Mouse (Mus musculus) liver, embryonic 12.5 days (tissue): Measurements from ENCODE around the gene Tmem210. TPM values are rescaled to one million over a fixed set of nuclear protein-coding genes. Genes with fewer than 3 reads are reported as not detected.
A peak's percentile ranks its signal among the peaks of the same experiment; 100 is the strongest.

Source experiments
- ATAC-seq: fragments of 200-750 bp; cut with Nextera tagmentation; 2 replicates; pipeline ENCODE4 v1.8.0; 2017; ENCODE audit warnings: moderate number of reproducible peaks, mild to moderate bottlenecking, moderate library complexity
- H3K27ac ChIP-seq: fragments of 300-500 bp; sonication (generic); 2 replicates; pipeline ENCODE4 v1.5.1; 2016; ENCODE audit warnings: mild to moderate bottlenecking
- H3K27me3 ChIP-seq: fragments of 300-500 bp; sonication (generic); replicated peaks from 2 replicates; pipeline ENCODE4 v1.6.1; 2016; ENCODE audit warnings: mild to moderate bottlenecking, moderate library complexity
- H3K36me3 ChIP-seq: fragments of 300-500 bp; sonication (generic); 2 replicates; pipeline ENCODE4 v1.6.1; 2016; ENCODE audit warnings: mild to moderate bottlenecking, moderate library complexity
- H3K4me1 ChIP-seq: fragments of 300-500 bp; sonication (generic); 2 replicates; pipeline ENCODE4 v1.6.1; 2016
- H3K4me2 ChIP-seq: fragments of 300-500 bp; sonication (generic); 2 replicates; pipeline ENCODE4 v1.6.1; 2016; ENCODE audit warnings: mild to moderate bottlenecking, moderate library complexity
- H3K4me3 ChIP-seq: fragments of 300-500 bp; sonication (generic); 2 replicates; pipeline ENCODE4 v1.5.1; 2016; ENCODE audit warnings: mild to moderate bottlenecking, moderate library complexity
- H3K9ac ChIP-seq: fragments of 300-500 bp; sonication (generic); 2 replicates; pipeline ENCODE4 v1.6.1; 2016; ENCODE audit warnings: mild to moderate bottlenecking, moderate library complexity
- H3K9me3 ChIP-seq: fragments of 300-500 bp; sonication (generic); replicated peaks from 2 replicates; pipeline ENCODE4 v1.6.1; 2016; ENCODE audit warnings: mild to moderate bottlenecking, moderate library complexity
- whole genome bisulfite sequencing: fragments of 180-500 bp; shearing (Covaris S2); methylation state at CpG from one replicate; pipeline ENCODE4 v1.1.7; 2016; ENCODE audit not compliant: insufficient replicate concordance; 5-methylcytosine and 5-hydroxymethylcytosine counted together
- polyA plus RNA-seq: library from polyadenylated mRNA; unstranded; fragments of >200 nt; fragmentation: Nextera tagmentation; extraction: Ambion mirVana; gene quantifications from 2 replicates; pipeline ENCODE4 v1.2.1, GENCODE M21; 2016

Tmem210 gene
- polyA plus RNA-seq = not detected in 2 replicates

DNA sequence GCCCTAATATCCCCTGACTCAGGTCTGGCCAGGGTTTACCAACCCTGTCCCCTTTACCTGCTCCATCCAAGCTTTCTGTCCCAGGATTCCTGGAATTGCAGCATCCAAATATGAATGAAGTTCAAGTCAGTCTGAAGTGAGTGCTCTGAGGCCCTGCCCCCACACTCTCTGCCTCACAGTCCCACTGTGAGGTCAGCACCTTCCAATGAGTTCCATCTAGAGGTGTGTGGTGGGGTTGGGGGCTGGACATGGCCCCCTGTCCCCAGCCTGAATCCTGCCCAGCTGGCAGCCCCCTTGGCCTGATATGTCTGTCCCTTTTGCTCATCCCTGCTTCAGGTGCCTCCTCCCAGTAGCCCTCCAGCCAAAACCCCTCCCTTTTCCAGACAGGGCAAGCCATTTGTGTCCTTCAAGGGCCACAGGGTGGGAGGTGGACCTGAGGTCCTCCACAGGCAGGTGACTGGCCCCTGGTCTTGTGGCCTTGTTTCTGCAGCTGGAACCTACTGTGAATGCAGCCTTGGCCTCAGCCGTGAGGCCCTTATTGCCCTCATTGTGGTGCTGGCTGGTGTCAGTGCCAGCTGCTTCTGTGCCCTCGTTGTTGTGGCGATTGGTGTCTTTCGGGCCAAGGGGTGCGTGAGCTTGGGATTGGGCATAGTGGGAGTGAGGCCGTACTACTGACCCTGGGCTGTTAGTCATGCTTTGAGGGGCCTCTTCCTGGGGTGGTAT is at the start of gene Tmem210:
Gene Tmem210 (plus strand): TSS at position 219 of the 723 bp plus-strand sequence.
- peaks cover 54% of the 10 kb centered on the region for H3K27me3 ChIP-seq
- no peak within 1 kb of the TSS for H3K4me3 ChIP-seq
- no peak within 1 kb of the TSS for H3K9ac ChIP-seq
- H3K27ac ChIP-seq = no peak within 1 kb of the TSS
- H3K4me1 ChIP-seq = peaks cover 31% of the 10 kb centered on the region
- H3K9me3 ChIP-seq = no peaks in the 10 kb centered on the region
- H3K4me2 ChIP-seq = peak within 1 kb of the TSS; percentile 21; the same call in 1 of the 2 replicates
- 79% methylated on average over 6 of the region's 6 CpGs for WGBS
- peaks cover 34% of the 10 kb centered on the region for H3K36me3 ChIP-seq
- no peak for ATAC-seq

GRCm38 (mm10) chr2:25239766-25240165 is 48.2 kb upstream of the Tmem210 start:
- Histone ChIP-seq H3K4me3 (no peak overlapping the region), H3K27me3 (peaks cover 48% of the 10 kb centered on the region), H3K27ac (no peak overlapping the region), H3K4me1 (peaks cover 50% of the 10 kb centered on the region), H3K9ac (no peak overlapping the region), H3K9me3 (no peaks in the 10 kb centered on the region), H3K4me2 (no peak overlapping the region), H3K36me3 (no peaks in the 10 kb centered on the region)
- ATAC-seq = no peak
- WGBS = 76% methylated on average over 3 of the region's 3 CpGs

DNA sequence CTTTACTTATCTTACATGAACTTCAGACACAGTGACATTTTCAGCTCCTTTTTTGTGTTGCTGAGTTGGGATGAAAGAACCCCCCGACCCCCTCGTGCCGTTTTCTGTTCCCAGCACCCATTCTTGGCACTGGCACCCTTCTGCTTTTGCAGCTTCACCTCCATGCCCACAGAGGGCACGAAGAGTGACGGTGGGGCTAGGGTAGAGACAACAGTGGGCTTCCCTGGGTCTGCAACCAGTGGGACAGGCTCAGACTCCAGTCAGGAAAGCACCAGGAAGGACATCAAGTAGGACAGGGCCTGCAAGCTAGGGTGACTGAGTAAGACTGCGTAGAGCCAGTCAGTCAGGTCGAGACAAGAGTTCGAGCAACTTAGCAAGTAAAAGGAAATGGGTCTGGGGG is 47.6 kb upstream of the Tmem210 start:
- Histone ChIP-seq H3K27me3 (peaks cover 44% of the 10 kb centered on the region), H3K4me2 (peak overlapping the region; percentile 84), H3K9ac (0 out of 2 replicates have a peak overlapping the region, but pooled peaks have one; percentile 28), H3K27ac (no peak overlapping the region), H3K4me1 (peaks cover 50% of the 10 kb centered on the region), H3K4me3 (peak overlapping the region; percentile 58), H3K36me3 (peaks cover 3% of the 10 kb centered on the region; the same call in 1 of the 2 replicates), H3K9me3 (no peaks in the 10 kb centered on the region)
- 49% methylated on average over 8 of the region's 8 CpGs for WGBS
- no peak for ATAC-seq

DNA sequence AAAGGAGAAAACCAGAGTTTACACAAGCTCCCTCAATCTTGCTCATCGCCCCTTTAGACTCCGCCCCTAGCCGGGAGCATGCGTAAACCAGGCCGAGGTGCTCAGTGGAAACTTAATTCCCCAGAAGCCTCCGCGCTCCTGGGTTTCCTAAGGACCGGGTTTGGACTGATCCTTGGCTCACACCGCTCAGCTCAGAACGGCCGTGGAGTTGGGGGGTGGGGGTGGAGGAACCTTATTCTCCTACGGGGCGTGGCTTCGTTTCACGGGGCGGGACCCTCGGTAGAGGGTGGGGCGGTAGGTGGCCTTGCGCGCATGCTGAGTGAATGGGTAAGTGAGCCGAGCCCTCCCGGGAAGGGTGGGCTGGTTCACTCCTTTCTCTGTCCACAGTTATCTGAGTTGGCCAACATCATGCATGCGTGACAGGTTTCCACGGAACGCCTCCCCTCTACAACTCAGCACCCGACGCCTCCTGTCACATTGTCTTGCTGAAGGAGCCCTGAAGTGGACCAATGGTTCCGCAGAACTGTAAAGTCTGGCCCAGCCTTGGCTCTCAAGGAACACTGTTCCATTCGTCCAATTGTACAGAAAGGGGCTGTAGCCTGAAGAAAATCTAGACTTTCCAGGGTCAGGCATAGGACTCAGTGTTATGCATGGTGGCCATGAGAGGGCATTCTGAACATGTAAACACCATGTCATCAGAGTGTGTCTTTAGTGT is 47.1 kb upstream of the Tmem210 start:
- peaks cover 38% of the 10 kb centered on the region for H3K27me3 ChIP-seq
- WGBS = under 1% methylated on average over 29 of the region's 29 CpGs
- peak overlapping the region; percentile 28; the same call in 1 of the 2 replicates for H3K9ac ChIP-seq
- peak; percentile 76 for ATAC-seq
- H3K27ac ChIP-seq = peak overlapping the region; percentile 45; the same call in 1 of the 2 replicates
- H3K4me2 ChIP-seq = peak overlapping the region; percentile 84
- H3K9me3 ChIP-seq = no peaks in the 10 kb centered on the region
- peaks cover 46% of the 10 kb centered on the region for H3K4me1 ChIP-seq
- H3K36me3 ChIP-seq = peaks cover 9% of the 10 kb centered on the region
- peak overlapping the region; percentile 58 for H3K4me3 ChIP-seq

- no peak overlapping the region for H3K9ac ChIP-seq
Observed at GRCm38 (mm10) chr2:25241438-25241775, 46.5 kb upstream of the Tmem210 start.

GRCm38 (mm10) chr2:25242101-25242506 is 45.8 kb upstream of the Tmem210 start, which contains the start of the genes Rnf208 and Cysrt1:
TSS of gene Rnf208 (plus strand) at chr2:25242255.
TSS of gene Cysrt1 (minus strand) at chr2:25242452.
- Histone ChIP-seq H3K27ac (no peak within 1 kb of the TSS), H3K4me2 (peak within 1 kb of the TSS; percentile 84), H3K27me3 (peaks cover 30% of the 10 kb centered on the region), H3K9me3 (no peaks in the 10 kb centered on the region), H3K36me3 (peaks cover 21% of the 10 kb centered on the region), H3K9ac (peak within 1 kb of the TSS; percentile 53), H3K4me1 (peaks cover 36% of the 10 kb centered on the region), H3K4me3 (peak within 1 kb of the TSS; percentile 58)
- no peak for ATAC-seq
- under 1% methylated on average over 35 of the region's 59 CpGs for WGBS

More at GRCm38 (mm10) chr2:25241438-25241775, 46.5 kb upstream of the Tmem210 start:
- peaks cover 34% of the 10 kb centered on the region for H3K27me3 ChIP-seq
- H3K4me2 ChIP-seq = peak overlapping the region; percentile 84
- no peak overlapping the region for H3K27ac ChIP-seq
- peak; percentile 11; the same call in 1 of the 2 replicates for ATAC-seq
- no peaks in the 10 kb centered on the region for H3K9me3 ChIP-seq
- H3K36me3 ChIP-seq = peaks cover 14% of the 10 kb centered on the region
- peaks cover 41% of the 10 kb centered on the region for H3K4me1 ChIP-seq
- peak overlapping the region; percentile 58 for H3K4me3 ChIP-seq
- 14% methylated on average over 6 of the region's 6 CpGs for WGBS

- no peak for ATAC-seq
- no peak overlapping the region for H3K4me3 ChIP-seq
- H3K36me3 ChIP-seq = peaks cover 33% of the 10 kb centered on the region
- no peaks in the 10 kb centered on the region for H3K9me3 ChIP-seq
- no peak overlapping the region for H3K4me2 ChIP-seq
- WGBS = 72% methylated on average over 8 of the region's 8 CpGs
- H3K27me3 ChIP-seq = peaks cover 30% of the 10 kb centered on the region
- H3K9ac ChIP-seq = no peak overlapping the region
- no peak overlapping the region for H3K27ac ChIP-seq
- H3K4me1 ChIP-seq = peaks cover 36% of the 10 kb centered on the region
Observed at GRCm38 (mm10) chr2:25243342-25243741, 44.6 kb upstream of the Tmem210 start.

- H3K27me3 ChIP-seq = peaks cover 30% of the 10 kb centered on the region
- ATAC-seq = no peak
- peaks cover 41% of the 10 kb centered on the region for H3K36me3 ChIP-seq
- peaks cover 36% of the 10 kb centered on the region for H3K4me1 ChIP-seq
- WGBS = 76% methylated on average over 4 of the region's 4 CpGs
- no peak overlapping the region for H3K4me3 ChIP-seq
- H3K27ac ChIP-seq = no peak overlapping the region
- H3K9me3 ChIP-seq = no peaks in the 10 kb centered on the region
- H3K4me2 ChIP-seq = no peak overlapping the region
- H3K9ac ChIP-seq = no peak overlapping the region
Observed at GRCm38 (mm10) chr2:25244144-25244543, 43.8 kb upstream of the Tmem210 start.

DNA sequence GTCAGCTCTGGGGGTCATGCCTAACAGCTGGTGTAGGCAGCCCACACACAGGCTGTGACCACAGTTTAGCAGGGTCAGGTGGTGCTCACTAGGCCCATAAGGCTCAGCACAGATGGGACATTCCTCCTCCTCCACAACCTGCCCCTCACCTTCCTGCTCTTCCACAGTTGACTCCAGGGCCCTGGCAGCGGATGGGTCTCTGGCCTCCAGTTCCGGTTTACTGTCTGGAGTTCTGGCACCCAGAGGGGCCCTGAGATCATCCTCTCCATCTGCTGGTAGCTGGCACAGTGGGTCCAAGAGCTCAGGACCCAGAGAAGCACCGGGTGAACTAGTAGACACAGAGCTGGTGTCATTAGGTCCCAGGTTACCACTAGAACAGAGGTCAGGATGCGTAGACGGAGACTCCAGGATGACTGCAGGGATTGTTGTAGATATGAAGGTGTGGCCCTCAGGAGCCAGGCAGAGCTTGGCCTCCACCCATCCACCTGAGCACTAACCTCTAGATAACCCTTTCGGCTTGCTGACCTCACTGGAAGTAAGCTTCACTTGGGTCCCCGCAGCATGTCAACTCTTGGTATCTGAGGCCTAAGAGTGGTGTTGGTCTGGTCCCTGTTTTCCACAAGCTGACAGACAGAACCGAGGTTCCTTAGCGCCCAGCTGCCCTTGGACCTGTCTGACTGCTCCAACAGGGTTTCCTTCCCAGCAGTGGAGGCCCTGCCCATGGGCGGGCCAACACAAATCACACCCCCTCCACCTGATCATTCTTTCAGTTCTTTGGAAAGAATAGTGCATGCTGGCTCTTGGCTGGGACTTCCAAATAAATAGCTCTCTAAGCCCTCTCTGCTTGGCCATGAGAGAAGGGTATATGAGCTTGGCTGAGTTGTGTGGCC is 41.5 kb upstream of the Tmem210 start, which contains the start of gene AL732309.1:
Gene AL732309.1 (minus strand): TSS at position 681 of the 890 bp plus-strand sequence.
- H3K27ac ChIP-seq = no peak within 1 kb of the TSS
- 77% methylated on average over 10 of the region's 10 CpGs for WGBS

GRCm38 (mm10) chr2:25252331-25252730 is 35.6 kb upstream of the Tmem210 start:
- no peaks in the 10 kb centered on the region for H3K9me3 ChIP-seq
- no peak for ATAC-seq
- peaks cover 63% of the 10 kb centered on the region for H3K36me3 ChIP-seq
- no peak overlapping the region for H3K4me3 ChIP-seq
- no peak overlapping the region for H3K9ac ChIP-seq
- no peak overlapping the region for H3K4me2 ChIP-seq
- H3K27ac ChIP-seq = no peak overlapping the region
- H3K4me1 ChIP-seq = peaks cover 23% of the 10 kb centered on the region
- WGBS = 83% methylated on average over 1 of the region's 1 CpGs
- H3K27me3 ChIP-seq = no peaks in the 10 kb centered on the region

More for the DNA sequence above, 41.5 kb upstream of the Tmem210 start, which contains the start of gene AL732309.1:
- ATAC-seq = no peak
- H3K4me1 ChIP-seq = peaks cover 16% of the 10 kb centered on the region
- peaks cover 26% of the 10 kb centered on the region for H3K27me3 ChIP-seq
- H3K36me3 ChIP-seq = peaks cover 64% of the 10 kb centered on the region
- no peak within 1 kb of the TSS for H3K9ac ChIP-seq
- H3K4me2 ChIP-seq = no peak within 1 kb of the TSS
- no peaks in the 10 kb centered on the region for H3K9me3 ChIP-seq
- H3K4me3 ChIP-seq = no peak within 1 kb of the TSS

DNA sequence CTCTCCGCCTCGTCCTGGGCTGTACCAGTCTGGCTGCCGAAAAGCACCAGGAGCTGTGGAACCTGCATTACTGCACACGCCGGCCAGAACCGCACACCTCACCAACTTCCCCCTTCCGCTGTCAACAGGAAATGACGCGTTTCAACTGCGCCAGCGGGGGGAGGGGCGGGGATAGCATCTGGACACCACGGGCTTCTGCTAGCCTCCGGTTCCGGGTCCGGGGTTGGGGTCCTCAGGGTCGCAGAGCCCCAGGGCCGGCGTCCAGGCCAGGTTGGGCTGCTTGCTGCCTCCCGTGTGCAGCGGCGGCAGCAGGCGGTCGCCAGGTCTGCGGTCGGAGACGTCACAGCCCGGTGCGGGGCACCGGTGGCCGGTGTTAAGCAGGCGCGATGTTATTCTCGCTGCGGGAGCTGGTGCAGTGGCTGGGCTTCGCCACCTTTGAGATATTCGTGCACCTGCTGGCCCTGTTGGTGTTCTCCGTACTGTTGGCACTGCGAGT is 32.6 kb upstream of the Tmem210 start, which contains the start of gene Tmem203:
Gene Tmem203 (plus strand): TSS at position 156 of the 496 bp plus-strand sequence.
- Histone ChIP-seq H3K4me2 (peak within 1 kb of the TSS; percentile 88), H3K36me3 (peaks cover 33% of the 10 kb centered on the region), H3K27ac (peak within 1 kb of the TSS; percentile 85), H3K9me3 (no peaks in the 10 kb centered on the region), H3K27me3 (no peaks in the 10 kb centered on the region), H3K4me1 (peaks cover 23% of the 10 kb centered on the region), H3K9ac (peak within 1 kb of the TSS; percentile 85), H3K4me3 (peak within 1 kb of the TSS; percentile 99)
- WGBS = 1% methylated on average over 39 of the region's 39 CpGs
- ATAC-seq = peak; percentile 86
